Mouse (Mus musculus): ENCODE measurements around the gene Apoc2.

DNA sequence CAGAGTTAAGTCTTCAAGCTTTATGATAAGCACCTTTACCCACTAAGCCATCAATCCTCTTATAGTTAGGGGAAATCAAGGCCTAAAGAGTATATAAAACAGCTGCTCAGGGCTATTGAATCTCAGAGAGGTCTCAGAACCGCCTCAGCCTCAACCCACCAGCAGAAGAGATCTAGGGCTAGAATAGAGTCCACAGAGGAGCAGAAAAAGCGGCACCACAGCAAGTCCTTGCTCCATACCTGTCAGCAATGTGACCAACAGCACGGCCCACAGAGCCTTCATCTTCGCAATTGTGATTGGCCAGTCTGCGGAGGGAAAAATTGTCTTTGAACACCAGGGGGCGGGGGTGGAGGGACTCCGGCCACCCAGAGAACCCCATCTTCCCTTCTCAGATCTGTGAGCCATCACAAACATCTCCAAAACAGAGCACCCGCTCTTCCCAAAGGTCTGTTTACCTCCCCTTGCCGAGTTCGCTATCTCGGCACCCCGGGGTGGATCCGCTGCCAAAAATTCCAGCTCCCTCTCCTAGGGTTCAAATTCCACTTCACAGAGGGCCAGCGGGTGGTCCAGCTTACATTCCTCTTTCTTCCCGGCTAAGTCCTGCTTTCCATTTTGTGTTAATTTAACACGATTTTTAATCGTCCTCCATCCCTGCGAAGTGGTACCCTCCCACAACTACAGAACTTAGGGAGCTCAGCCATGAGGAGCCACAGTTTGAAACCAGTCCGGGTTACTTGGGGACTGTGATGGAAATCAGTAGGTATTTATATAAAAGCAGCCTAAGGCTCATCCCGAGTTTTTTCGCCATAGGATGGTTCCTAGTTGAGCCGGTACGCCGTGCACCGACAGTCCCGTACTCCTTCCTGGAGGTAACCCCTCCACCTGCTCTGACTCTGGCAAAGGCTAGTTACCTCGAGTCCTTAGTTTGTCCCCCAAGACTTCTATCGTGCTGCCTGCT, 20.5 kb upstream of the Apoc2 start:
- TF ChIP-seq CTCF (IDR thresholded peaks at IDR 0.05; ENCODE audit: low read depth) (peak; percentile 62), EP300 (optimal IDR thresholded peaks at IDR 0.05) (no peak)

Measured in stomach, postnatal 0 days (tissue).